Mouse (Mus musculus) adrenal gland, adult 8-10 months (tissue): ENCODE data around the gene Apoa1. TPM values are rescaled to one million over a fixed set of nuclear protein-coding genes. Genes with fewer than 3 reads are reported as not detected.

Source experiments
- DNase-seq: peaks from one replicate; pipeline ENCODE4 v3.0.0; 2022
- total RNA-seq, 4 experiments: library from RNA; stranded (reverse); gene quantifications; 2 replicates each; pipeline ENCODE4 v1.2.4; 2022

Apoa1 gene
- total RNA-seq, 4 experiments from 2014 or later, result 1.2 to 3.5 (median 1.5) TPM; not detected in 1

- no peak for DNase-seq
Observed at GRCm38 (mm10) chr9:46215338-46216322, 12.8 kb upstream of the Apoa1 start.

- no peak for DNase-seq
Observed at GRCm38 (mm10) chr9:46216744-46217470, 11.5 kb upstream of the Apoa1 start.

GRCm38 (mm10) chr9:46218176-46218575 is 10.2 kb upstream of the Apoa1 start:
- DNase-seq, result no peak

- no peak for DNase-seq
Observed at GRCm38 (mm10) chr9:46223090-46223489, 5.3 kb upstream of the Apoa1 start.

- DNase-seq, result no peak
Observed at GRCm38 (mm10) chr9:46224101-46224500, 4.3 kb upstream of the Apoa1 start.

- no peak for DNase-seq
Observed at GRCm38 (mm10) chr9:46224945-46225660, 3.3 kb upstream of the Apoa1 start.

- no peak for DNase-seq
Observed at GRCm38 (mm10) chr9:46227064-46227614, 1.2 kb upstream of the Apoa1 start.

GRCm38 (mm10) chr9:46229573-46230449 is 1.4 kb downstream of the Apoa1 start:
- DNase-seq, result peak; percentile 75

GRCm38 (mm10) chr9:46230450-46230975 is 2.1 kb downstream of the Apoa1 start:
- DNase-seq, result no peak

GRCm38 (mm10) chr9:46235196-46235595 is 6.8 kb downstream of the Apoa1 start:
- DNase-seq, result peak; percentile 36

GRCm38 (mm10) chr9:46235596-46235648 is 7.0 kb downstream of the Apoa1 start, which contains the start of gene Apoc3:
Gene Apoc3 (minus strand): TSS chr9:46235636.
- DNase-seq, result no peak

- DNase-seq, result no peak
Observed at GRCm38 (mm10) chr9:46235649-46236048, 7.3 kb downstream of the Apoa1 start.

GRCm38 (mm10) chr9:46238850-46239249 is 10.5 kb downstream of the Apoa1 start:
- no peak for DNase-seq

- DNase-seq, result no peak
Observed at GRCm38 (mm10) chr9:46240526-46241153, 12.3 kb downstream of the Apoa1 start, which contains the start of gene Apoa4. Gene Apoa4 (plus strand): TSS chr9:46240696.

GRCm38 (mm10) chr9:46241818-46242217 is 13.4 kb downstream of the Apoa1 start:
- DNase-seq, result no peak

GRCm38 (mm10) chr9:46243122-46243521 is 14.7 kb downstream of the Apoa1 start:
- no peak for DNase-seq

GRCm38 (mm10) chr9:46243584-46243983 is 15.2 kb downstream of the Apoa1 start:
- no peak for DNase-seq

- peak; percentile 29 for DNase-seq
Observed at GRCm38 (mm10) chr9:46246752-46247324, 18.5 kb downstream of the Apoa1 start.

- DNase-seq, result no peak
Observed at GRCm38 (mm10) chr9:46256177-46256576, 27.8 kb downstream of the Apoa1 start.

- no peak for DNase-seq
Observed at GRCm38 (mm10) chr9:46256658-46257385, 28.4 kb downstream of the Apoa1 start.
